In the genomic region with DNA sequence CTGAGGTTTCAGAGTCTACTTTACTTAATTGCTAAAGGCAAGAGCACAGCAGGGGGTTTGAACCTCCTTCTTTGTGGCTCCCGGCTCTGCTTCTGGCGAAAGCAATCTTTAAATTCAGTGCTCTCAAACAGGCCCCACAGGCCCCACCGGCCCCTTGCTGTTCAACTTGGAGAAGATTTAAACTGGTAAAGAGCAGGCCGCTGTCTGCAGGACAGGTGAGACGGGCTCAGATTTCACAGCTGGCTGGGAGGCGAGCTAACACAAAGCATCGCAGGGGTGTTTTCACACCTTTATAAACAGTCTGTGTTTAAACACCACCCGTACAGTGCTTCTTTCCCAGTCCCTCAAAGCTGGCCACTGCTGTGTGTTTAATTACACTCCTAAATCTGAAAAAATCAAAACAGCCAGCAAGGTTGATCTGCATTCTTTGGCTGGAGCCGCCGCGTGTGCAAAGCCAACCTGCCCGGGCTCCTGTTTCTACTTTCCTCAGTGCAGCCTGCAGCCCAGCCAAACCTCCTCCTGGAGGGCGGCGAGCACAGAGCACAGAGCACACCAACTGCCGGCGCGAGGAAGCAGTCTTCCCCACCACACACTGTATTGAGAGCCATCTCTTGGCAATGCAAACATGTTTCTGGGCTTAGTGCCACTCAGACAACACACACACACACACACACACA, we compare ENCODE assay signal across 8 mouse cellular contexts.
A peak's percentile ranks its signal among the peaks of the same experiment; 100 is the strongest.
DNase-seq lines count a peak whose midpoint lies in the region; ATAC-seq lines count a peak whose summit lies in the region.

No protein-coding gene starts in this region.

- peak; percentile 92 for ATAC-seq in hindbrain, embryonic 15.5 days (ENCODE audit: low FRiP score, low read depth)
- peak; percentile 96 for ATAC-seq in lung, embryonic 15.5 days (ENCODE audit: borderline replicate concordance, extremely low read depth, low FRiP score, low TSS enrichment)

- H3K4me1 ChIP-seq in hindbrain, embryonic 15.5 days (replicated peaks), result peaks cover 45% of the 10 kb centered on the region
- H3K4me1 ChIP-seq in lung, embryonic 15.5 days, result peaks cover 71% of the 10 kb centered on the region

- no peaks in the 10 kb centered on the region for H3K27me3 ChIP-seq in hindbrain, embryonic 15.5 days
- H3K27me3 ChIP-seq in lung, embryonic 15.5 days, result no peaks in the 10 kb centered on the region

- H3K9ac ChIP-seq in hindbrain, embryonic 15.5 days, result no peak overlapping the region
- H3K9ac ChIP-seq in lung, embryonic 15.5 days, result no peak overlapping the region

- H3K9me3 ChIP-seq in hindbrain, embryonic 15.5 days, result no peaks in the 10 kb centered on the region
- H3K9me3 ChIP-seq in lung, embryonic 15.5 days, result no peaks in the 10 kb centered on the region

- DNase-seq in Muller cell, postnatal 12 days (ENCODE audit: inconsistent ontology term), result peak; percentile 85
- peak; percentile 92 to 93 for DNase-seq in cerebellum, postnatal 14 days
- peak; percentile 59 for DNase-seq in gastrocnemius, postnatal 10 days
- peak; percentile 74 to 77 for DNase-seq in layer of hippocampus, postnatal 10 days (ENCODE audit: low spot score in 2 of 2)
- DNase-seq in retina, embryonic 14.5 days (ENCODE audit: low spot score), result peak; percentile 78
- peak; percentile 78 to 79 for DNase-seq in urinary bladder, postnatal 36 days (ENCODE audit: low spot score in 2 of 2)

- H3K4me2 ChIP-seq in hindbrain, embryonic 15.5 days, result peak overlapping the region; percentile 31
- peak overlapping the region; percentile 31 for H3K4me2 ChIP-seq in lung, embryonic 15.5 days

- H3K27ac ChIP-seq in hindbrain, embryonic 15.5 days (replicated peaks), result peak overlapping the region; percentile 73
- peak overlapping the region; percentile 88 for H3K27ac ChIP-seq in lung, embryonic 15.5 days

- H3K4me3 ChIP-seq in hindbrain, embryonic 15.5 days, result no peak overlapping the region
- no peak overlapping the region for H3K4me3 ChIP-seq in lung, embryonic 15.5 days

- WGBS in hindbrain, embryonic 15.5 days, result 11% methylated on average over 17 of the region's 17 CpGs
- WGBS in lung, embryonic 15.5 days, result 12% methylated on average over 17 of the region's 17 CpGs

- no peaks in the 10 kb centered on the region for H3K36me3 ChIP-seq in hindbrain, embryonic 15.5 days
- no peaks in the 10 kb centered on the region for H3K36me3 ChIP-seq in lung, embryonic 15.5 days
